Mouse (Mus musculus) embryo, embryonic 9.5 days (tissue): Measurements from ENCODE around the gene Gm3239.
"Not testable (repeated sequence)": the region's sequence is repeated elsewhere in the genome, so short reads cannot be mapped to it uniquely, and the experiment has no call there.

Experiments
- DNase-seq: peaks from one replicate; pipeline ENCODE4 v3.0.0-alpha.2; 2017; ENCODE audit errors: extremely low spot score

The Gm3239 gene

DNA sequence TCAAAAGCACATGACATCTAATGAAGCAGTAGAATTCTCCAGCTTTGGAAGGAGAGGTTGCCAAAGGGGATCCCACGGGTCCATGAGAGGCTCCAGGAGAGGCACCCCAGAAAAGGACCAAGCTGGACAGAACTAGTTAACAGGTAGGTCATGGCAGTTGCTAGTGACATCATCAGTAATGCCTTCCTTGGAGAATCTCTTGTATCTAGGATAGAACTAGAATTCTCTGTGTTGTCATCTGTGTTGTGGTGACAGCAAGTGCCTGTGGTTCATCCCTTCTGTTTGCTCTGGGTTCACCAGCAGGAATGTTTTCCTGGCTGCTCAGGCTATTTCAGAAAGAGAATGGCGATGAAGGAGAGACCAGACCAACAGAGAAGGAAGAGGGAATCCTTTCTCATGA, at the start of gene Gm3239:
Gm3239 (plus strand) TSS at position 301 of the 400 bp plus-strand sequence.
- not testable (repeated sequence) for DNase-seq

DNA sequence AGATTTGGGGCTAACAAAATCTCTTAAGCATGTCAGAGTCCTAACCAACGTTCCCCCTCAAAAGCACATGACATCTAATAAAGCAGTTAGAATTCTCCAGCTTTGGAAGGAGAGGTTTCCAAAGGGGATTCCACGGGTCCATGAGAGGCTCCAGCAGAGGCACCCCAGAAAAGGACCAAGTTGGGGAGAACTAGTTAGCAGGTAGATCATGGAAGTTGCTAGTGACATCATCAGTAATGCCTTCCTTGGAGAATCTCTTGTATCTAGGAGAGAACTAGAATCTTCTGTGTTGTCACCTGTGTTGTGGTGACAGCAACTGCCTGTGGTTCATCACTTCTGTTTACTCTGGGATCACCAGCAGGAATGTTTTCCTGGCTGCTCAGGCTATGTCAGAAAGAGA, 31.9 kb upstream of the Gm3239 start, which contains the start of gene Gm8159:
Gm8159 (plus strand) TSS at position 301 of the 400 bp plus-strand sequence.
- DNase-seq = not testable (repeated sequence)

GRCm38 (mm10) chr14:4649309-4649708, 14.7 kb upstream of the Gm3239 start:
- peak; percentile 0 for DNase-seq

DNA sequence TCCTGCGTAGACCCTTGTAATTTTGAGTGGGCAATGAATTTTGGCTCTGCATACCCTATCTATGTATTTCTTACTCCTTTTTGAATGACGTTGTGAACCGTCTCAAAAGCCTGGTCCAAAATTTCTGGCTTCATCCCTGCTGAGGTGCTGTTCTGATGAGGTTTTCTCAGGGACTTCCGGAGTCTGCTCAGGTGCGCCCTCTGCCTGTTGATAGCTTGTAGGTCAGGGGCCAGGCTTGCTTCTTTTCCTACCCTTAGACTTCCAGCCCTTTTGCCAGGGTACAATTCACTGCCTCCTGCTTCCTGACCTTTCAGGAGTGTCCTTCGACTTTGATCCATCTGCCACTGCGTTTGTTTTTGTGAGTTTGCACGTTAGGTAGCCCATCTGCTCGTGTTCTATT, 13.7 kb upstream of the Gm3239 start:
- not testable (repeated sequence) for DNase-seq

GRCm38 (mm10) chr14:4708938-4709337, 44.9 kb downstream of the Gm3239 start, which contains the start of gene Gm7876:
Gene Gm7876, plus strand, starts transcription at chr14:4709238.
- DNase-seq = not testable (repeated sequence)
